Mouse (Mus musculus) heart, adult 11 months (tissue): ENCODE measurements around the gene Lnp1.
"Not testable (repeated sequence)": the region's sequence is repeated elsewhere in the genome, so short reads cannot be mapped to it uniquely, and the experiment has no call there.

ENCODE experiments used
- DNase-seq: peaks from one replicate; pipeline ENCODE4 v3.0.0; 2022

Gene Lnp1

GRCm38 (mm10) chr16:56928023-56928422, at the start of gene Lnp1:
TSS of gene Lnp1 (minus strand) at chr16:56928061.
- DNase-seq: no peak

- DNase-seq: no peak
Measured at GRCm38 (mm10) chr16:56974646-56975045, 46.8 kb upstream of the Lnp1 start.

GRCm38 (mm10) chr16:56958311-56958710, 30.4 kb upstream of the Lnp1 start:
- not testable (repeated sequence) for DNase-seq

GRCm38 (mm10) chr16:56949085-56949484, 21.2 kb upstream of the Lnp1 start:
- DNase-seq: no peak

- no peak for DNase-seq
Measured at GRCm38 (mm10) chr16:56942341-56942740, 14.5 kb upstream of the Lnp1 start.

- no peak for DNase-seq
Measured at GRCm38 (mm10) chr16:56920102-56920657, 7.7 kb downstream of the Lnp1 start.

- DNase-seq: no peak
Measured at GRCm38 (mm10) chr16:56917230-56917629, 10.6 kb downstream of the Lnp1 start.

- DNase-seq: peak; percentile 22
Measured at GRCm38 (mm10) chr16:56908986-56909385, 18.9 kb downstream of the Lnp1 start.

GRCm38 (mm10) chr16:56902206-56902605, 25.7 kb downstream of the Lnp1 start:
- not testable (repeated sequence) for DNase-seq

GRCm38 (mm10) chr16:56891583-56891982, 36.3 kb downstream of the Lnp1 start:
- DNase-seq: no peak

- DNase-seq: no peak
Measured at GRCm38 (mm10) chr16:56886616-56887116, 41.2 kb downstream of the Lnp1 start.

- DNase-seq: peak; percentile 99
Measured at GRCm38 (mm10) chr16:56885824-56886615, 41.8 kb downstream of the Lnp1 start, which contains the start of gene Tmem45a. TSS of gene Tmem45a (minus strand) at chr16:56886166.

- DNase-seq: no peak
Measured at GRCm38 (mm10) chr16:56884811-56885210, 43.0 kb downstream of the Lnp1 start.

GRCm38 (mm10) chr16:56873410-56873809, 54.5 kb downstream of the Lnp1 start:
- DNase-seq: no peak

GRCm38 (mm10) chr16:56870458-56870857, 57.4 kb downstream of the Lnp1 start:
- no peak for DNase-seq

- no peak for DNase-seq
Measured at GRCm38 (mm10) chr16:56868361-56868760, 59.5 kb downstream of the Lnp1 start.

- no peak for DNase-seq
Measured at GRCm38 (mm10) chr16:56867591-56867990, 60.3 kb downstream of the Lnp1 start.
